Mouse (Mus musculus) cortical plate, adult 2 months (tissue): ENCODE measurements at regions not wholly inside any gene's neighbourhood (a gene's known extent, or its start where the extent isn't known, plus 50 kb on each side); places are given as distances from the start of the nearest gene placed in this dataset.

Experiments
- CTCF ChIP-seq: fragments of 200-500 bp; IDR thresholded peaks from 2 replicates; pipeline ENCODE4 v1.5.1; 2011; ENCODE audit warnings: mild to moderate bottlenecking, control low read depth, low read length; ENCODE audit not compliant: insufficient read depth; ENCODE audit errors: extremely low read depth
- POLR2A ChIP-seq: fragments of 200-500 bp; IDR thresholded peaks from 2 replicates; pipeline ENCODE4 v1.6.1; 2011; ENCODE audit warnings: mild to moderate bottlenecking, low read length, control low read depth; ENCODE audit not compliant: insufficient read depth; ENCODE audit errors: extremely low read depth

GRCm38 (mm10) chr2:169237856-169238255, 282.5 kb upstream of the Zfp64 start:
- TF ChIP-seq POLR2A (no peak), CTCF (no peak)
